11 mouse cellular contexts compared by ENCODE assay signal in the genomic region with DNA sequence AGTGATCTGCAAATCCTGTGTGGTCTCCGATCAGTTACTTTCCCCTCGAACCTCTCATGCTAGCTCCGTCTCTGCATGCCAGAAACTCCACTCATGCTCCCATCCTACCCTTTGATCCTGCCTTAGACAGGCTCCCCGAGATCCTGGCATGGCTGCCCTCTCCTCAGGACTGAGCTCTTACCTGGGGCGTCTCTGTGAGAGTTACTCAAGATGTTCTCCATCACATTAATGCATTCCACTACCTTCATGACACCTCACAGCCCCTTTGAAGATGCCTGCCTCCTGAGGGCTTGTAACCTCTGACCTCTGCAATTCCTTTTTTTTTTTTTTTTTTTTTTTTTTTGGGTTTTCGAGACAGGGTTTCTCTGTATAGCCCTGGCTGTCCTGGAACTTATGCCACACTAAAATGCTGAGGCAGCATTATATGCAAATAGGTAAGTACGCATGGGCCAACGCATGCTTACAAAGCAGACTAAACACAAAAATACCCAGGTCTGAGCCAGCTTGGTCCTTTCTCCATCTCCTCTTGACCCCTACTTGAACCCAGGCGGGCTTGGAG. TPM values are rescaled to one million over a fixed set of nuclear protein-coding genes. Genes with fewer than 3 reads are reported as not detected.
A peak's percentile ranks its signal among the peaks of the same experiment; 100 is the strongest.
DNase-seq lines count a peak whose midpoint lies in the region; ATAC-seq and TF ChIP-seq lines count a peak whose summit lies in the region.
"Had no signal": no experiment of that assay in that cellular context is flagged by ENCODE, and none has a peak within 500 bp of the region (broad histone marks: within the 10 kb centered on the region; RNA-seq: fewer than 3 reads in every experiment).

No protein-coding gene starts in this region.

- peak overlapping the region; percentile 81; the same call in 1 of the 2 replicates for H3K4me2 ChIP-seq in heart, embryonic 16.5 days (ENCODE audit: low read depth, low read length)
- peak overlapping the region; percentile 98 for H3K4me2 ChIP-seq in limb, embryonic 14.5 days (replicated peaks; ENCODE audit: low read depth, low read length, severe bottlenecking)

- no peaks in the 10 kb centered on the region for H3K9me3 ChIP-seq in heart, embryonic 16.5 days (replicated peaks; ENCODE audit: control insufficient read depth, low read length)
- H3K9me3 ChIP-seq in limb, embryonic 14.5 days (ENCODE audit: control insufficient read depth, low read length): no peaks in the 10 kb centered on the region

- intact Hi-C loops in heart, postnatal 25 days (cut with DNase I): loop anchor here (5.0 kb wide), 1 partner anchor 35 kb away; no protein-coding TSS in a partner anchor

- H3K27ac ChIP-seq in heart, embryonic 16.5 days (ENCODE audit: low read length): peak overlapping the region; percentile 80
- H3K27ac ChIP-seq in limb, embryonic 14.5 days (replicated peaks; ENCODE audit: low read depth, low read length): peak overlapping the region; percentile 94

- ATAC-seq in heart, embryonic 16.5 days (replicated peaks; ENCODE audit: extremely low read depth, insufficient read depth, low FRiP score): no peak
- ATAC-seq in limb, embryonic 14.5 days (ENCODE audit: low FRiP score, low read depth): no peak
- no peak for ATAC-seq in activated CD4-positive, CD25-positive, alpha-beta regulatory T cell, adult 4 months

- peaks cover 30% of the 10 kb centered on the region for H3K4me1 ChIP-seq in heart, embryonic 16.5 days (ENCODE audit: control insufficient read depth, insufficient read depth, low read length)
- peaks cover 38% of the 10 kb centered on the region for H3K4me1 ChIP-seq in limb, embryonic 14.5 days (ENCODE audit: control insufficient read depth, insufficient read depth, low read length)

- 52% methylated on average over 9 of the region's 9 CpGs for WGBS in heart, embryonic 16.5 days
- WGBS in limb, embryonic 14.5 days: 22% methylated on average over 9 of the region's 9 CpGs

- no peaks in the 10 kb centered on the region for H3K27me3 ChIP-seq in heart, embryonic 16.5 days (ENCODE audit: control insufficient read depth, insufficient read depth, low read length)
- H3K27me3 ChIP-seq in limb, embryonic 14.5 days (ENCODE audit: control insufficient read depth, insufficient read depth, low read length): no peaks in the 10 kb centered on the region

- H3K4me3 ChIP-seq in heart, embryonic 16.5 days (ENCODE audit: low read length): no peak overlapping the region
- H3K4me3 ChIP-seq in limb, embryonic 14.5 days (replicated peaks; ENCODE audit: low read length): peak overlapping the region; percentile 72; the same call in 1 of the 2 replicates

- H3K36me3 ChIP-seq in heart, embryonic 16.5 days (ENCODE audit: control insufficient read depth, insufficient read depth): no peaks in the 10 kb centered on the region; the same call in 1 of the 2 replicates
- H3K36me3 ChIP-seq in limb, embryonic 14.5 days (ENCODE audit: control insufficient read depth, insufficient read depth, low read length): peaks cover 18% of the 10 kb centered on the region

- no peak for DNase-seq in heart, postnatal 25 days (ENCODE audit: low spot score)
- DNase-seq in urinary bladder, adult 2 months (ENCODE audit: low spot score): peak; percentile 16
- DNase-seq in urinary bladder, postnatal 4 days (ENCODE audit: low spot score in 2 of 2): no peak
- no peak for DNase-seq in limb, embryonic 14.5 days (ENCODE audit: low spot score)
- DNase-seq in adrenal gland, adult 8-10 months: no peak
- no peak for DNase-seq in gastrocnemius, postnatal 4 days (ENCODE audit: low spot score in 2 of 2)
- DNase-seq: layer of hippocampus, adult 9-11 months; right cerebral cortex, postnatal 4 days had no signal

- H3K9ac ChIP-seq in heart, embryonic 16.5 days (ENCODE audit: low read length): no peak overlapping the region
- H3K9ac ChIP-seq in limb, embryonic 14.5 days (ENCODE audit: low read depth, low read length, severe bottlenecking): no peak overlapping the region

- no peak for TF ChIP-seq POLR2A in limb, embryonic 14.5 days (IDR thresholded peaks at IDR 0.05; ENCODE audit: borderline replicate concordance, extremely low read depth, insufficient read depth, insufficient read length)

RNA-seq across cellular contexts. Expression of a gene that starts 0.5 kb away (rescaled TPM):
- 29.5 TPM in 2 replicates for polyA plus RNA-seq in heart, embryonic 16.5 days (2015; fragmentation: Nextera tagmentation; extraction: Ambion mirVana)
- total RNA-seq in heart, postnatal 25 days (2021): 10 to 100 TPM; 15.2 to 17.6 TPM
- 64.1 and 68.0 TPM in 2 replicates for polyA plus RNA-seq in urinary bladder, adult 2 months (2012; rRNA removed)
- 120 and 155 TPM in 2 replicates for polyA plus RNA-seq in limb, embryonic 14.5 days (2012; rRNA removed)
- 101 and 106 TPM in 2 replicates for polyA plus RNA-seq in limb, embryonic 14.5 days (2014; fragmentation: Nextera tagmentation; extraction: Ambion mirVana)
- 10 to 100 TPM; 21.1 to 32.2 (median 27.0) TPM for total RNA-seq in adrenal gland, adult 8-10 months (2022)
- 10 to 100 TPM; 18.8 to 19.0 TPM for polyA plus RNA-seq in activated CD4-positive, CD25-positive, alpha-beta regulatory T cell, adult 4 months (2017; shearing (Covaris generic))
- total RNA-seq in gastrocnemius, postnatal 4 days (2021): 10 to 100 TPM; 31.8 to 33.8 TPM

RNA-seq across cellular contexts. Expression of a gene that starts 16.2 kb away (rescaled TPM):
- 2.7 and 3.4 TPM in 2 replicates for polyA plus RNA-seq in heart, embryonic 16.5 days (2015; fragmentation: Nextera tagmentation; extraction: Ambion mirVana)
- total RNA-seq in heart, postnatal 25 days (2021): 1 to 10 TPM; 1.9 to 3.1 TPM
- 10.1 and 11.8 TPM in 2 replicates for polyA plus RNA-seq in urinary bladder, adult 2 months (2012; rRNA removed)
- 7.1 and 8.5 TPM in 2 replicates for polyA plus RNA-seq in limb, embryonic 14.5 days (2012; rRNA removed)
- 8.9 and 10.9 TPM in 2 replicates for polyA plus RNA-seq in limb, embryonic 14.5 days (2014; fragmentation: Nextera tagmentation; extraction: Ambion mirVana)
- 1 to 10 TPM; 2.7 to 5.0 (median 4.3) TPM for total RNA-seq in adrenal gland, adult 8-10 months (2022)
- polyA plus RNA-seq in activated CD4-positive, CD25-positive, alpha-beta regulatory T cell, adult 4 months (2017; shearing (Covaris generic)): under 1 TPM in 1 of 2 experiments, not detected in 1; 0.92 TPM
- total RNA-seq in gastrocnemius, postnatal 4 days (2021): 1 to 10 TPM; 2.9 TPM
- total RNA-seq: monocyte, adult 5-6 weeks had no signal

RNA-seq across cellular contexts. Expression of a gene that starts 43.3 kb away (rescaled TPM):
- polyA plus RNA-seq in heart, embryonic 16.5 days (2015; fragmentation: Nextera tagmentation; extraction: Ambion mirVana): 24.5 and 26.6 TPM in 2 replicates
- 10 to 100 TPM; 37.6 to 38.7 TPM for total RNA-seq in heart, postnatal 25 days (2021)
- polyA plus RNA-seq in urinary bladder, adult 2 months (2012; rRNA removed): 26.3 and 40.8 TPM in 2 replicates
- 21.3 and 25.5 TPM in 2 replicates for polyA plus RNA-seq in limb, embryonic 14.5 days (2012; rRNA removed)
- polyA plus RNA-seq in limb, embryonic 14.5 days (2014; fragmentation: Nextera tagmentation; extraction: Ambion mirVana): 27.9 and 29.1 TPM in 2 replicates
- 10 to 100 TPM; 33.9 to 38.7 (median 37.6) TPM for total RNA-seq in adrenal gland, adult 8-10 months (2022)
- polyA plus RNA-seq in activated CD4-positive, CD25-positive, alpha-beta regulatory T cell, adult 4 months (2017; shearing (Covaris generic)): 10 to 100 TPM; 15.5 to 20.4 TPM
- total RNA-seq in gastrocnemius, postnatal 4 days (2021): 10 to 100 TPM; 34.4 to 39.0 TPM

RNA-seq across cellular contexts. Expression of a gene that starts 50.6 kb away (rescaled TPM):
- polyA plus RNA-seq in heart, embryonic 16.5 days (2015; fragmentation: Nextera tagmentation; extraction: Ambion mirVana): 41.7 and 47.2 TPM in 2 replicates
- 10 to 100 TPM; 10.7 to 12.1 TPM for total RNA-seq in heart, postnatal 25 days (2021)
- polyA plus RNA-seq in urinary bladder, adult 2 months (2012; rRNA removed): 48.2 and 49.5 TPM in 2 replicates
- polyA plus RNA-seq in limb, embryonic 14.5 days (2012; rRNA removed): 44.0 and 50.4 TPM in 2 replicates
- polyA plus RNA-seq in limb, embryonic 14.5 days (2014; fragmentation: Nextera tagmentation; extraction: Ambion mirVana): 53.7 and 54.3 TPM in 2 replicates
- 10 to 100 TPM; 22.3 to 33.2 (median 30.7) TPM for total RNA-seq in adrenal gland, adult 8-10 months (2022)
- 10 to 100 TPM; 67.3 to 70.5 TPM for polyA plus RNA-seq in activated CD4-positive, CD25-positive, alpha-beta regulatory T cell, adult 4 months (2017; shearing (Covaris generic))
- total RNA-seq in gastrocnemius, postnatal 4 days (2021): 10 to 100 TPM; 16.2 to 16.9 TPM

RNA-seq across cellular contexts. Expression of a gene that starts 55.5 kb away (rescaled TPM):
- polyA plus RNA-seq in heart, embryonic 16.5 days (2015; fragmentation: Nextera tagmentation; extraction: Ambion mirVana): 137 and 143 TPM in 2 replicates
- 100 to 1,000 TPM; 108 to 111 TPM for total RNA-seq in heart, postnatal 25 days (2021)
- polyA plus RNA-seq in urinary bladder, adult 2 months (2012; rRNA removed): 111 and 130 TPM in 2 replicates
- polyA plus RNA-seq in limb, embryonic 14.5 days (2012; rRNA removed): 168 and 191 TPM in 2 replicates
- 204 and 229 TPM in 2 replicates for polyA plus RNA-seq in limb, embryonic 14.5 days (2014; fragmentation: Nextera tagmentation; extraction: Ambion mirVana)
- 100 to 1,000 TPM; 203 to 250 (median 221) TPM for total RNA-seq in adrenal gland, adult 8-10 months (2022)
- 100 to 1,000 TPM; 205 to 236 TPM for polyA plus RNA-seq in activated CD4-positive, CD25-positive, alpha-beta regulatory T cell, adult 4 months (2017; shearing (Covaris generic))
- 100 to 1,000 TPM; 182 to 188 TPM for total RNA-seq in gastrocnemius, postnatal 4 days (2021)
